Mouse (Mus musculus) CH12.LX (cell line): ENCODE data around the gene Ppil2. TPM values are rescaled to one million over a fixed set of nuclear protein-coding genes. Genes with fewer than 3 reads are reported as not detected.

Experiments used
- DNase-seq: peaks from one replicate; pipeline ENCODE4 v3.0.0-alpha.2; 2013; ENCODE audit errors: extremely low read depth
- H3K27ac ChIP-seq: 2 replicates; pipeline ENCODE4 v1.5.1; 2012; ENCODE audit warnings: low read depth, mild to moderate bottlenecking, control low read depth, moderate library complexity; ENCODE audit not compliant: insufficient read depth
- H3K27me3 ChIP-seq: replicated peaks from 2 replicates; pipeline ENCODE3; 2012; ENCODE audit warnings: inconsistent platforms
- H3K36me3 ChIP-seq, 2 experiments: replicated peaks in 1 of 2; 2 replicates each; pipeline versions ENCODE3 to v1.6.1; 2012; ENCODE audit warnings: inconsistent platforms in 1 of 2, low read length in 1 of 2, mild to moderate bottlenecking in 1 of 2, mixed read lengths in 1 of 2, moderate library complexity in 1 of 2; ENCODE audit not compliant: control insufficient read depth in 1 of 2, insufficient read depth in 1 of 2
- H3K4me1 ChIP-seq, 2 experiments: 2 replicates each; pipeline ENCODE4 v1.6.1; 2012; ENCODE audit warnings: inconsistent platforms in 1 of 2, moderate library complexity in 1 of 2; ENCODE audit not compliant: insufficient read depth in 2 of 2, control insufficient read depth in 1 of 2
- H3K4me2 ChIP-seq: 2 replicates; pipeline ENCODE4 v1.6.1; 2012; ENCODE audit warnings: low read depth, mild to moderate bottlenecking, control low read depth; ENCODE audit not compliant: poor library complexity, insufficient read depth, severe bottlenecking
- H3K4me3 ChIP-seq, 3 experiments: fragments of 150-350 bp in 1 of 3; sonication (generic) in 1 of 3; replicated peaks in 1 of 3; 2 replicates each; pipeline versions ENCODE3 to v1.5.1; 2011 to 2012; ENCODE audit warnings: low read depth in 2 of 3, low read length in 2 of 3, mild to moderate bottlenecking in 2 of 3, moderate library complexity in 2 of 3, control low read depth in 1 of 3, improper control_type of control experiment in 1 of 3, inconsistent platforms in 1 of 3, mixed read lengths in 1 of 3; ENCODE audit not compliant: poor library complexity in 1 of 3
- H3K79me2 ChIP-seq: replicated peaks from 2 replicates; pipeline ENCODE4 v1.6.1; 2012; ENCODE audit warnings: mild to moderate bottlenecking, moderate library complexity; ENCODE audit not compliant: control insufficient read depth, poor library complexity, insufficient read depth, severe bottlenecking; ENCODE audit errors: extremely low read depth
- H3K9ac ChIP-seq: 2 replicates; pipeline ENCODE4 v1.6.1; 2012; ENCODE audit warnings: low read depth, mild to moderate bottlenecking, control low read depth, moderate library complexity; ENCODE audit not compliant: insufficient read depth
- H3K9me3 ChIP-seq: replicated peaks from 2 replicates; pipeline ENCODE3; 2012; ENCODE audit warnings: low read length, inconsistent platforms, mixed read lengths
- BHLHE40 ChIP-seq: IDR thresholded peaks from 2 replicates; pipeline ENCODE4 v1.6.1; 2011; ENCODE audit warnings: mild to moderate bottlenecking, low read depth, low read length, improper control_type of control experiment
- CHD2 ChIP-seq: IDR thresholded peaks from 2 replicates; pipeline ENCODE4 v1.6.1; 2011; ENCODE audit warnings: low read length, improper control_type of control experiment
- CTCF ChIP-seq, 2 experiments: IDR thresholded peaks in 1 of 2; conservative IDR thresholded peaks in 1 of 2; 2 replicates each; pipeline ENCODE4 v1.5.1; 2011 to 2012; ENCODE audit warnings: low read depth in 2 of 2, low read length in 2 of 2, improper control_type of control experiment in 1 of 2, inconsistent platforms in 1 of 2, mild to moderate bottlenecking in 1 of 2, moderate library complexity in 1 of 2
- E2F4 ChIP-seq: IDR thresholded peaks from 2 replicates; pipeline ENCODE4 v1.6.1; 2011; ENCODE audit warnings: low read depth, low read length, improper control_type of control experiment; ENCODE audit not compliant: insufficient replicate concordance
- ELF1 ChIP-seq: IDR thresholded peaks from 2 replicates; pipeline ENCODE4 v1.6.1; 2014; ENCODE audit warnings: low read depth, mild to moderate bottlenecking, inconsistent platforms, low read length, improper control_type of control experiment
- EP300 ChIP-seq: IDR thresholded peaks from 2 replicates; pipeline ENCODE4 v1.6.1; 2011; ENCODE audit warnings: low read length, improper control_type of control experiment
- ETS1 ChIP-seq: conservative IDR thresholded peaks from 2 replicates; pipeline ENCODE4 v1.6.1; 2012; ENCODE audit warnings: low read depth, mild to moderate bottlenecking, inconsistent platforms, low read length, improper control_type of control experiment, moderate library complexity
- GABPA ChIP-seq: IDR thresholded peaks from 2 replicates; pipeline ENCODE4 v1.6.1; 2012; ENCODE audit warnings: low read depth, low read length, improper control_type of control experiment, inconsistent platforms; ENCODE audit not compliant: insufficient replicate concordance
- HCFC1 ChIP-seq: IDR thresholded peaks from 2 replicates; pipeline ENCODE4 v1.6.1; 2012; ENCODE audit warnings: low read depth, mild to moderate bottlenecking, inconsistent platforms, low read length, improper control_type of control experiment
- IRF4 ChIP-seq: IDR thresholded peaks from 2 replicates; pipeline ENCODE4 v1.6.1; 2014; ENCODE audit warnings: low read depth, mild to moderate bottlenecking, inconsistent platforms, low read length, improper control_type of control experiment
- JUN ChIP-seq: IDR thresholded peaks from 2 replicates; pipeline ENCODE4 v1.6.1; 2011; ENCODE audit warnings: low read depth, mild to moderate bottlenecking, low read length, improper control_type of control experiment, moderate library complexity; ENCODE audit not compliant: insufficient read depth
- JUND ChIP-seq: conservative IDR thresholded peaks from 2 replicates; pipeline ENCODE4 v1.6.1; 2011; ENCODE audit warnings: low read depth, low read length, improper control_type of control experiment
- KAT2A ChIP-seq: IDR thresholded peaks from 2 replicates; pipeline ENCODE4 v1.6.1; 2012; ENCODE audit warnings: low read length, improper control_type of control experiment, inconsistent platforms; ENCODE audit not compliant: insufficient replicate concordance
- MAFK ChIP-seq: IDR thresholded peaks from 2 replicates; pipeline ENCODE4 v1.6.1; 2011; ENCODE audit warnings: low read length, improper control_type of control experiment; ENCODE audit not compliant: insufficient replicate concordance
- MAX ChIP-seq: IDR thresholded peaks from 2 replicates; pipeline ENCODE4 v1.6.1; 2011; ENCODE audit warnings: low read length, improper control_type of control experiment
- MAZ ChIP-seq: IDR thresholded peaks from 2 replicates; pipeline ENCODE4 v1.6.1; 2012; ENCODE audit warnings: low read depth, mild to moderate bottlenecking, inconsistent platforms, low read length, improper control_type of control experiment, moderate library complexity
- MEF2A ChIP-seq: IDR thresholded peaks from 2 replicates; pipeline ENCODE4 v1.6.1; 2014; ENCODE audit warnings: low read depth, mild to moderate bottlenecking, inconsistent platforms, low read length, improper control_type of control experiment, borderline replicate concordance
- MXI1 ChIP-seq: IDR thresholded peaks from 2 replicates; pipeline ENCODE4 v1.6.1; 2011; ENCODE audit warnings: mild to moderate bottlenecking, low read depth, low read length, improper control_type of control experiment
- MYC ChIP-seq: IDR thresholded peaks from 2 replicates; pipeline ENCODE4 v1.6.1; 2011; ENCODE audit warnings: low read depth, mild to moderate bottlenecking, improper control_type of control experiment, low read length
- NELFE ChIP-seq: IDR thresholded peaks from 2 replicates; pipeline ENCODE4 v1.6.1; 2011; ENCODE audit warnings: low read depth, low read length, improper control_type of control experiment
- NRF1 ChIP-seq: IDR thresholded peaks from 2 replicates; pipeline ENCODE4 v1.6.1; 2014; ENCODE audit warnings: low read depth, mild to moderate bottlenecking, inconsistent platforms, low read length, improper control_type of control experiment, moderate library complexity
- PAX5 ChIP-seq: IDR thresholded peaks from 2 replicates; pipeline ENCODE4 v1.6.1; 2012; ENCODE audit warnings: low read length, inconsistent platforms, mixed read lengths
- POLR2A ChIP-seq: IDR thresholded peaks from 2 replicates; pipeline ENCODE4 v1.6.1; 2011; ENCODE audit warnings: low read depth, mild to moderate bottlenecking, improper control_type of control experiment, low read length
- POLR2AphosphoS2 ChIP-seq: IDR thresholded peaks from 2 replicates; pipeline ENCODE4 v1.6.1; 2011; ENCODE audit warnings: low read depth, low read length, improper control_type of control experiment
- RAD21 ChIP-seq: IDR thresholded peaks from 2 replicates; pipeline ENCODE4 v1.6.1; 2011; ENCODE audit warnings: low read depth, mild to moderate bottlenecking, low read length, improper control_type of control experiment, moderate library complexity
- RCOR1 ChIP-seq: conservative IDR thresholded peaks from 2 replicates; pipeline ENCODE4 v1.6.1; 2012; ENCODE audit warnings: low read depth, mild to moderate bottlenecking, inconsistent platforms, low read length, improper control_type of control experiment
- SIN3A ChIP-seq: IDR thresholded peaks from 2 replicates; pipeline ENCODE4 v1.6.1; 2012; ENCODE audit warnings: low read length, improper control_type of control experiment, inconsistent platforms
- SMC3 ChIP-seq: IDR thresholded peaks from 2 replicates; pipeline ENCODE4 v1.6.1; 2011; ENCODE audit warnings: low read depth, low read length, improper control_type of control experiment
- TBP ChIP-seq: conservative IDR thresholded peaks from 2 replicates; pipeline ENCODE4 v1.6.1; 2011; ENCODE audit warnings: low read depth, low read length, improper control_type of control experiment
- TCF12 ChIP-seq: IDR thresholded peaks from 2 replicates; pipeline ENCODE4 v1.6.1; 2014; ENCODE audit warnings: low read depth, mild to moderate bottlenecking, inconsistent platforms, low read length, improper control_type of control experiment
- UBTF ChIP-seq: IDR thresholded peaks from 2 replicates; pipeline ENCODE4 v1.6.1; 2012; ENCODE audit warnings: low read depth, mild to moderate bottlenecking, inconsistent platforms, low read length, improper control_type of control experiment, moderate library complexity
- USF1 ChIP-seq: IDR thresholded peaks from 2 replicates; pipeline ENCODE4 v1.6.1; 2014; ENCODE audit warnings: low read depth, mild to moderate bottlenecking, inconsistent platforms, low read length, improper control_type of control experiment
- USF2 ChIP-seq: conservative IDR thresholded peaks from 2 replicates; pipeline ENCODE4 v1.6.1; 2011; ENCODE audit warnings: low read depth, low read length, improper control_type of control experiment
- ZC3H11A ChIP-seq: IDR thresholded peaks from 2 replicates; pipeline ENCODE4 v1.6.1; 2012; ENCODE audit warnings: low read depth, mild to moderate bottlenecking, inconsistent platforms, low read length, improper control_type of control experiment
- ZKSCAN1 ChIP-seq: IDR thresholded peaks from 2 replicates; pipeline ENCODE4 v1.6.1; 2012; ENCODE audit warnings: low read depth, inconsistent platforms, low read length, improper control_type of control experiment, borderline replicate concordance
- ZMIZ1 ChIP-seq: IDR thresholded peaks from 2 replicates; pipeline ENCODE4 v1.6.1; 2012; ENCODE audit warnings: low read depth, mild to moderate bottlenecking, inconsistent platforms, low read length, improper control_type of control experiment
- ZNF384 ChIP-seq: IDR thresholded peaks from 2 replicates; pipeline ENCODE4 v1.6.1; 2012; ENCODE audit warnings: low read depth, low read length, improper control_type of control experiment, inconsistent platforms
- dilution Hi-C: fragments of 300-500 bp; cut with MboI; formaldehyde crosslinking; loops from 2 replicates; pipeline ENCODE4 v1.14.3; 2020; ENCODE audit warnings: low sequenced_read_pairs; ENCODE audit not compliant: extremely low pct_unique_long_range_greater_than_20kb, extremely low pct_ligation_motif_present
- in situ Hi-C: fragments of 300-500 bp; cut with MboI; formaldehyde crosslinking; loops from 3 replicates; pipeline ENCODE4 v1.14.3; 2019; ENCODE audit warnings: low sequenced_read_pairs, low pct_ligation_motif_present, low pct_unique_long_range_greater_than_20kb, mixed read lengths
- polyA plus RNA-seq: library from polyadenylated mRNA; unstranded; fragments of >175 nt; gene quantifications from 2 replicates; pipeline ENCODE4 v1.2.1, GENCODE M21; 2012; ENCODE audit warnings: low read depth; ENCODE audit not compliant: insufficient read length
- total RNA-seq, 2 experiments: library from RNA; depleted of rRNA; stranded (reverse); fragments of 300-350 nt in 1 of 2; fragments of >200 nt in 1 of 2; gene quantifications; 2 replicates each; pipeline ENCODE4 v1.2.3; 2012 to 2014

The Ppil2 gene
- total and polyA plus RNA-seq, 3 experiments = 82.9 to 102 (median 90.1) TPM

GRCm38 (mm10) chr16:17132089-17132905 is 21.2 kb upstream of the Ppil2 start, which contains the start of gene Sdf2l1:
Gene Sdf2l1 (minus strand): TSS chr16:17132383.
- in situ Hi-C loops = loop anchor here (5.0 kb wide), 2 partner anchors 70 to 150 kb away; partner anchors contain the start of gene Ube2l3
- H3K4me1 ChIP-seq = peaks cover 10 to 26% of the 10 kb centered on the region in 2 experiments
- peak within 1 kb of the TSS; percentile 75 to 92 (median 76) for H3K4me3 ChIP-seq
- H3K27me3 ChIP-seq = no peaks in the 10 kb centered on the region
- no peaks in the 10 kb centered on the region for H3K9me3 ChIP-seq
- dilution Hi-C loops = no loop called here
- H3K27ac ChIP-seq = no peak within 1 kb of the TSS
- peak within 1 kb of the TSS; percentile 83 for H3K4me2 ChIP-seq
- peaks cover 0 to 14% of the 10 kb centered on the region in 2 experiments for H3K36me3 ChIP-seq
- H3K9ac ChIP-seq = peak within 1 kb of the TSS; percentile 61
- peak; percentile 100 for DNase-seq
- H3K79me2 ChIP-seq = no peaks in the 10 kb centered on the region; the same call in 1 of the 2 replicates
- TF ChIP-seq PAX5 = no peak
- TF ChIP-seq ZC3H11A = no peak
- TF ChIP-seq SMC3 = 0 out of 2 replicates have a peak, but pooled peaks have one; percentile 5
- TF ChIP-seq MXI1 = peak; percentile 76; the same call in 1 of the 2 replicates
- TF ChIP-seq ZNF384 = 0 out of 2 replicates have a peak, but pooled peaks have one; percentile 22
- TF ChIP-seq CHD2 = peak; percentile 97
- TF ChIP-seq BHLHE40 = peak; percentile 27; the same call in 1 of the 2 replicates
- peak; percentile 96 for TF ChIP-seq ZMIZ1
- no peak for TF ChIP-seq MAFK
- TF ChIP-seq MEF2A = no peak; the same call in 1 of the 2 replicates
- TF ChIP-seq TCF12 = peak; percentile 86
- TF ChIP-seq E2F4 = peak; percentile 85; the same call in 1 of the 2 replicates
- TF ChIP-seq ELF1 = peak; percentile 92
- TF ChIP-seq NRF1 = peak; percentile 71
- TF ChIP-seq GABPA = no peak
- TF ChIP-seq JUND = no peak
- peak; percentile 99 for TF ChIP-seq SIN3A
- peak; percentile 83; the same call in 1 of the 2 replicates for TF ChIP-seq TBP
- TF ChIP-seq POLR2AphosphoS2 = peak; percentile 80
- peak; percentile 56; the same call in 1 of the 2 replicates for TF ChIP-seq MAZ
- no peak for TF ChIP-seq ZKSCAN1
- TF ChIP-seq POLR2A = peak; percentile 98
- TF ChIP-seq EP300 = no peak
- TF ChIP-seq USF2 = no peak
- peak; percentile 71; the same call in 1 of the 2 replicates for TF ChIP-seq RCOR1
- TF ChIP-seq MYC = peak; percentile 31; the same call in 1 of the 2 replicates
- peak; percentile 58 for TF ChIP-seq HCFC1
- 0 out of 2 replicates have a peak, but pooled peaks have one; percentile 23 for TF ChIP-seq ETS1
- peak; percentile 38; the same call in 1 of the 2 replicates for TF ChIP-seq UBTF
- peak; percentile 85 for TF ChIP-seq MAX
- TF ChIP-seq RAD21 = no peak
- peak; percentile 65; the same call in 1 of the 2 replicates for TF ChIP-seq IRF4
- TF ChIP-seq USF1 = no peak
- peak in 1 of 2 experiments; percentile 50; a peak in 2 of 4 replicates for TF ChIP-seq CTCF (conservative IDR thresholded peaks at IDR 0.05 in 1 of 2, IDR thresholded peaks at IDR 0.05 in 1 of 2; ENCODE audit: low read depth in 2 of 2, low read length in 2 of 2)
- peak; percentile 73; the same call in 1 of the 2 replicates for TF ChIP-seq KAT2A
- TF ChIP-seq JUN = no peak
- peak; percentile 88 for TF ChIP-seq NELFE
